In genomic region chr1:97729339-97729738, GRCm38 (mm10) we compare ENCODE assay signal across 25 mouse cellular contexts.
"Had no signal": no experiment of that assay in that cellular context is flagged by ENCODE, and none has a peak within 500 bp of the region (broad histone marks: within the 10 kb centered on the region; RNA-seq: fewer than 3 reads in every experiment).

No protein-coding gene starts in this region.

- H3K9me3 ChIP-seq: heart, embryonic 13.5 days; heart, embryonic 15.5 days; hindbrain, embryonic 13.5 days; hindbrain, embryonic 15.5 days; kidney, embryonic 15.5 days; limb, embryonic 10.5 days; limb, embryonic 12.5 days; liver, embryonic 12.5 days had no signal

- H3K4me3 ChIP-seq: gastrocnemius, adult 2 months; heart, adult 2 months; heart, embryonic 13.5 days; heart, embryonic 15.5 days; hindbrain, embryonic 13.5 days; hindbrain, embryonic 15.5 days; kidney, embryonic 15.5 days; layer of hippocampus, adult 2 months; left cerebral cortex, adult 2 months; limb, embryonic 10.5 days; limb, embryonic 12.5 days; liver, embryonic 12.5 days had no signal

- H3K27me3 ChIP-seq: heart, embryonic 13.5 days; heart, embryonic 15.5 days; hindbrain, embryonic 13.5 days; hindbrain, embryonic 15.5 days; kidney, embryonic 15.5 days; limb, embryonic 12.5 days; liver, embryonic 12.5 days had no signal

- H3K27ac ChIP-seq: gastrocnemius, adult 2 months; heart, adult 2 months; heart, embryonic 13.5 days; heart, embryonic 15.5 days; hindbrain, embryonic 13.5 days; hindbrain, embryonic 15.5 days; hindbrain, postnatal 0 days; kidney, embryonic 15.5 days; kidney, postnatal 0 days; layer of hippocampus, adult 2 months; left cerebral cortex, adult 2 months; limb, embryonic 10.5 days; limb, embryonic 12.5 days; liver, embryonic 12.5 days; liver, embryonic 14.5 days had no signal

- H3K9ac ChIP-seq: heart, embryonic 13.5 days; heart, embryonic 15.5 days; hindbrain, embryonic 13.5 days; hindbrain, embryonic 15.5 days; kidney, embryonic 15.5 days; limb, embryonic 12.5 days; liver, embryonic 12.5 days; liver, embryonic 14.5 days had no signal

- H3K4me1 ChIP-seq: heart, embryonic 13.5 days; heart, embryonic 15.5 days; hindbrain, embryonic 13.5 days; hindbrain, embryonic 15.5 days; kidney, embryonic 15.5 days; limb, embryonic 10.5 days; limb, embryonic 12.5 days; liver, embryonic 12.5 days had no signal

- DNase-seq: gastrocnemius, adult 2 months; gastrocnemius, postnatal 10 days; gastrocnemius, postnatal 25 days; heart, adult 11 months; heart, adult 2 months; heart, postnatal 14 days; heart, postnatal 36 days; kidney, adult 18-20 months; kidney, adult 9 months; kidney, postnatal 25 days; kidney, postnatal 4 days had no signal

- ATAC-seq: hindbrain, postnatal 0 days; intestine, embryonic 16.5 days; liver, embryonic 12.5 days had no signal
